Mouse (Mus musculus) liver, postnatal 0 days (tissue): Measurements from ENCODE around the gene Fam118b.

Experiments
- CTCF ChIP-seq: sonication (generic); IDR thresholded peaks from 2 replicates; pipeline ENCODE4 v1.5.1; 2016; ENCODE audit warnings: antibody characterized with exemption, low read depth
- EP300 ChIP-seq: IDR thresholded peaks from 2 replicates; pipeline ENCODE4 v1.6.1; 2016; ENCODE audit warnings: antibody characterized with exemption, low read depth, mild to moderate bottlenecking

DNA sequence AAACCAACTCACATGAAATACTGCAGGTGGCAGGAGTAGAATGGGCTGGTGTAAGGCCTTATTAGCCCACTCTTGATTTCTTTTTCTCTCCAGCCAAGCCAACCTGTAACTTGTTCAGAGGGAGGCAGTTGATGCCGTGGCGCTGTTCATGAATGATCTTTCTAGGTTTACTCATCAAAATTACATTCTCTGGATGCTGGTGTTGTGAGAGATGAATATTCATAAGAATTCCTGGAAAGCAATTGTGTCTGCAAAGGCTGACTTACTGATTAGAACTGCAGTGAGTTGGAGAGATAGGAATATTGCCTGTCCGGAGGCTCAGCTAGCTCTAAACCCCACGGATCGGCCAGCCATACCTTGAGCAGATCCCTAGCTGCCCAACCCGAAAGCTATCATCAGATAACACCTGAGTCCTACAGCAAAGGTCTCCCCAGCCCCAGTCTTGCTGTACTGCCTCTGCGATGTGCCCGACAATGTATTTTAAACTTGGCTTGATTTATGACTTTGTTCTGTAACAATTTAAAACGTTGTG is 67.0 kb downstream of the Fam118b start:
- TF ChIP-seq CTCF = no peak
- TF ChIP-seq EP300 = peak; percentile 18; the same call in 1 of the 2 replicates
